Mouse (Mus musculus) embryo, embryonic 10.5 days (tissue): ENCODE measurements around the gene Chrm4.
A peak's percentile ranks its signal among the peaks of the same experiment; 100 is the strongest.

Experiments used
- DNase-seq: peaks from one replicate; pipeline ENCODE4 v3.0.0-alpha.2; 2015; ENCODE audit warnings: low spot score

The Chrm4 gene

GRCm38 (mm10) chr2:91926949-91927348 is at the start of gene Chrm4:
Chrm4 (plus strand) TSS chr2:91927249.
- no peak for DNase-seq

- no peak for DNase-seq
Measured at GRCm38 (mm10) chr2:91878387-91879180, 48.5 kb upstream of the Chrm4 start.

GRCm38 (mm10) chr2:91883961-91884360 is 43.1 kb upstream of the Chrm4 start:
- DNase-seq, result no peak

- no peak for DNase-seq
Measured at GRCm38 (mm10) chr2:91884616-91885015, 42.4 kb upstream of the Chrm4 start.

GRCm38 (mm10) chr2:91894716-91895115 is 32.3 kb upstream of the Chrm4 start:
- no peak for DNase-seq

- no peak for DNase-seq
Measured at GRCm38 (mm10) chr2:91895401-91895800, 31.6 kb upstream of the Chrm4 start.

- DNase-seq, result no peak
Measured at GRCm38 (mm10) chr2:91897968-91898367, 29.1 kb upstream of the Chrm4 start.

- DNase-seq, result no peak
Measured at GRCm38 (mm10) chr2:91899141-91899540, 27.9 kb upstream of the Chrm4 start.

GRCm38 (mm10) chr2:91900431-91900830 is 26.6 kb upstream of the Chrm4 start:
- no peak for DNase-seq

- no peak for DNase-seq
Measured at GRCm38 (mm10) chr2:91902336-91902735, 24.7 kb upstream of the Chrm4 start.

- no peak for DNase-seq
Measured at GRCm38 (mm10) chr2:91903171-91903925, 23.7 kb upstream of the Chrm4 start.

- no peak for DNase-seq
Measured at GRCm38 (mm10) chr2:91904618-91905307, 22.3 kb upstream of the Chrm4 start.

GRCm38 (mm10) chr2:91906141-91906540 is 20.9 kb upstream of the Chrm4 start:
- DNase-seq, result no peak

GRCm38 (mm10) chr2:91912616-91913015 is 14.4 kb upstream of the Chrm4 start:
- no peak for DNase-seq

- no peak for DNase-seq
Measured at GRCm38 (mm10) chr2:91913328-91914110, 13.5 kb upstream of the Chrm4 start.

GRCm38 (mm10) chr2:91916346-91916977 is 10.6 kb upstream of the Chrm4 start:
- no peak for DNase-seq

- no peak for DNase-seq
Measured at GRCm38 (mm10) chr2:91917096-91917495, 10.0 kb upstream of the Chrm4 start.

- DNase-seq, result no peak
Measured at GRCm38 (mm10) chr2:91920130-91920529, 6.9 kb upstream of the Chrm4 start.

GRCm38 (mm10) chr2:91921181-91921789 is 5.8 kb upstream of the Chrm4 start:
- DNase-seq, result peak; percentile 73

- peak; percentile 84 for DNase-seq
Measured at GRCm38 (mm10) chr2:91921790-91922570, 5.1 kb upstream of the Chrm4 start.
